Mouse (Mus musculus) megakaryocyte, embryonic 14.5 days (primary cell): Measurements from ENCODE around the gene Zbtb39.

Source experiments
- FLI1 ChIP-seq: IDR thresholded peaks from 2 replicates; pipeline ENCODE4 v1.6.1; 2012; ENCODE audit warnings: low read length, inconsistent platforms, mixed read lengths
- GATA1 ChIP-seq: IDR thresholded peaks from 3 replicates; pipeline ENCODE4 v1.6.1; 2012; ENCODE audit warnings: mixed read lengths, low read length, inconsistent platforms, borderline replicate concordance

DNA sequence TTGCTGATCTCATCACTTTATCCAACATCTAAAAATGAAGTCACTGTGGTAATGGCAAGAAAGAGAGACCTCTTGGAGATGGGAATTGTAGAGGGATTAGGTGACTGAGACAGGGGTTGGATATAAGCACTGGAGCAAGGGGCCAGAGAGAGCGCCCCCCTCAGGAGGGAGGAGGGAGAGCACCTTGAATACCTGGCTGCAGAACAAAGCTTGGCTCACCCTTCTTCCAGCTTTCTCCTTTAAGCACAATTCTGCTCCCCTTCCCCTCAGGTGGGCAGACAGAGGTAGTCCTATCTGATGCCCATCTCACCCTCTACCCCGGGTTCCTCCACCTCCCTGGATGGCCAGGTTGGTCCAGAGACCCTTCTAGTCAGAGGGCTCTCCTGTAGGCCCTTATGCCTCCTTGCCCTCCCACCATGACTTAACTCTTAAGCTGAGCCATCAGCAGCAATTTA, 34.5 kb upstream of the Zbtb39 start, which contains the start of gene Myo1a:
- no peak for TF ChIP-seq FLI1
- TF ChIP-seq GATA1: no peak
